Mouse (Mus musculus) MN1 (cell line): ENCODE data around the gene Ahnak.
"Not testable (repeated sequence)": the region's sequence is repeated elsewhere in the genome, so short reads cannot be mapped to it uniquely, and the experiment has no call there.

Experiments
- DNase-seq: peaks from one replicate; pipeline ENCODE4 v3.0.0-alpha.2; 2016; ENCODE audit warnings: low spot score

Ahnak gene

DNA sequence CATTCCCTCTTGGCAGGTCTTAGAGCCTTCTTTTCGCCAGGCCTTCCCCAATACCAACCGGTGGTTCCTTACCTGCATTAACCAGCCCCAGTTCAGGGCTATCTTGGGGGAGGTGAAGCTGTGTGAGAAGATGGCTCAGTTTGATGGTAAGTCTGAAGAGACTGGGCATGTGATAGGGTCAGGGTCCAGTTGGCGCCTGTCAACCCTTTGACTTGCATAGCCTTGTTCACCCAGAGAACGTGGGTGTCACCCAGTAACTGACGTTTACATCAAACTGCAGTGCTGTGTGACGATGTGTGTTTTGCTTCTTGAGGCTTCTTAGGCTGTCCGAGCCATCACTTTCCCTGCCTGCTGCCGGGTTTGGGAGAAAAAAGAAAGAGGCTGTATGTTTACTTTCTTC lies 16.6 kb upstream of the Ahnak start:
- DNase-seq, result not testable (repeated sequence)

DNA sequence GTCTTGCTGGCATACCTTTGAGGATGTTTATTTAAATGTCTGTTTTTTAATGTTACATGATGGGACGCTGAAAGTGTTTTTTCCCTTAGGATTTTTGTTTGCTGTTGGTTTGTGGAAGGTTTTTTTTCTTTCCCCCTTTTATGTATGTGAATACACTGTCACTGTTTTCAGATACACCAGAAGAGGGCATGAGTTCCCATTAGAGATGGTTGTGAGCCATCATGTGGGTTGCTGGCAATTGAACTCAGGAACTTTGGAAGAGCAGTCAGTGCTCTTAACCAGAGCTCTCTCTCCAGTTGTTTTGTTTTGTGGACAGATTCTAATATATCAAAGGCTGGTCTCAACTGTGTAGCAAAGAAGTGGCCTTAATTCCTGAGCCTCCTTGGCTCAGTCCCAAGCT lies 14.4 kb upstream of the Ahnak start:
- DNase-seq, result no peak

DNA sequence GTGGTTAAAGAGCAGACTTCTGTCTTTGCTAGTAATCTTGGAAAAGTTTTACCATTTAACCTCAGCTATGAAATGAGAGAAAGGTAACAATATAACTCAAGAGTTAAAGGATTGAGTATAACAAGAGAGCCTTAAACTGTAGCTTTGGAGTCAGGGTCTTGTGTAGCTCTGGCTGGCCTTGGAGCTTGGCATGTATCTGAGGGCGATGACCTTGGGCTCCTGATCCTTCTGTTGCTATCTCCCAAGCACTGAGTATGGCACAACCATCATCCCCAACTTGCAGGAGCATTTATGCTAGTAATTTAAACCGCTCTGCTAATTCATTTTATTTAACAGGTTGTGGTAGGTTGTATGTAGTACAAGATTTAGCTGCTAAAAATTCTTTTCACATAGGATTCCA lies 13.6 kb upstream of the Ahnak start:
- no peak for DNase-seq

DNA sequence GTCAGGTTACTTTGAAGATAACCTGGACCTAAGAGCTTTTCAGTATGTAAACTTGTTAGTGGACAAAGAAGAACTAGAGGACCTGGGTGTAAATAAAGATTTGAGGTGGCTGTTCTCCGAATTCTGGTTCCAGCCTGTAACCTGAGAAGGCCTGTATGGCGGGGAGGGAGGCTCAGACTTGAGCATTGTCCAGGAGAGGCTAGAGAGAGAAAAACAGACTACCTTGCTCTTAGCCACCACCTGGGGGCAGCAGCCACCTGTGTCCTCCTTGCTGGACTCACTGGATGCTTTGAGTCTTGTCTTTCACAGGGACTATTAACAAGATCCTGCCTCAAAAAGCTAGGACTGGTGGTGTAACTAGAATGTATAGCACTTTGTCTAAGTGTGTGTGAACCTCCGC lies 12.5 kb upstream of the Ahnak start:
- DNase-seq, result peak; percentile 78

DNA sequence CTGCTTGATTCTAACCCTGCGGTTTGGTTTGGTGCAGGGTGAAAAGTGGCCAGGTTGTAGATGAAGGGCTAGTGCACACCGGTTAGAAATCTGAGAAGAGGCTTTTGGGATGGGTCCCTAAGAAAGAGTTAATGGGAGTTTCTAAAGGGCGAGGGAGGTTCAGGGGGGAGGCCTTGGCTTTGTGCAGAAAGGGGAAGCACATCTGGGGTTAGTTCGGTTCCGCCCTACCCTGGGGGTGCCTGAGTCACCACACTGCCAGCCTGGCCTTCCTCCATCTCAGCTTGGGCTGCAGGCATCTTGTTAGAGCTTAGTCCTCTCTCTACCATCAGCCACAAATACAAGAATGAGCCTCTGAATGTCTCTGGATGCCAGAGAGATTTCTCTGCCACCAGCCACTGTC lies 8.3 kb upstream of the Ahnak start:
- no peak for DNase-seq

DNA sequence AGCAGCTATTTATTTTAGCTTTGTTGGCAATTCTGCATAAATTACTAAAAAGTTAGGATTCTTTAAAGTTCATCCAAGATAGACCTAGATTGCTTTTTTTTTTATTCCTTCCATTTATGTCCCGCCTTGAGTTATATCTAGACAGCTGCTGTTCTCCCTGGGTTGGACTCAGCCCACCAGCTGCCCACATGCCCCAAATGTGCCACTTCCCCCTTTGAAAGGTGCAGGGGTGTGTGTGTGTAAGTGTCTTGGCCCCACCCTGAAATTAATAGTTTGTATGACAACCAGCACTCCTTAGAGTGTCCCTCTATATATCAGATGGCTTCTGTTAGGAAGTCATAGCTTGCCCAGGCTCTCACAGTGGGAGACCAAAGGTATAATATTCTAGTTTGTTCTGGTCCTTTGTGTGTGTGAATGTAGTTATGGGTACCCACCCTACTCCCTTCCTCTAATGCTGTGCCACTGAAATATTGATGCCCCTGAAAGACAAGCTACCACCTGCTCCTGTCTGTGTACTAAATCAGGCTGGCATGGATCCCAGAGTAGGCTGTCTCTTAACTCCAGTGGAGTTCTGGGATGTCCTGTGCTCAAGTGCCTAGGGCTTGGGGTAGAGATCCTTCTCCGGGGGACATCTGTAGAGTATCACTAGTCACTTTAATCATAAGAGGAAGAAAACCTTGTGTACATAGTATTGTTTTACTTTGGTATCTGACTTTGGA lies 7.5 kb upstream of the Ahnak start:
- DNase-seq, result peak; percentile 59

DNA sequence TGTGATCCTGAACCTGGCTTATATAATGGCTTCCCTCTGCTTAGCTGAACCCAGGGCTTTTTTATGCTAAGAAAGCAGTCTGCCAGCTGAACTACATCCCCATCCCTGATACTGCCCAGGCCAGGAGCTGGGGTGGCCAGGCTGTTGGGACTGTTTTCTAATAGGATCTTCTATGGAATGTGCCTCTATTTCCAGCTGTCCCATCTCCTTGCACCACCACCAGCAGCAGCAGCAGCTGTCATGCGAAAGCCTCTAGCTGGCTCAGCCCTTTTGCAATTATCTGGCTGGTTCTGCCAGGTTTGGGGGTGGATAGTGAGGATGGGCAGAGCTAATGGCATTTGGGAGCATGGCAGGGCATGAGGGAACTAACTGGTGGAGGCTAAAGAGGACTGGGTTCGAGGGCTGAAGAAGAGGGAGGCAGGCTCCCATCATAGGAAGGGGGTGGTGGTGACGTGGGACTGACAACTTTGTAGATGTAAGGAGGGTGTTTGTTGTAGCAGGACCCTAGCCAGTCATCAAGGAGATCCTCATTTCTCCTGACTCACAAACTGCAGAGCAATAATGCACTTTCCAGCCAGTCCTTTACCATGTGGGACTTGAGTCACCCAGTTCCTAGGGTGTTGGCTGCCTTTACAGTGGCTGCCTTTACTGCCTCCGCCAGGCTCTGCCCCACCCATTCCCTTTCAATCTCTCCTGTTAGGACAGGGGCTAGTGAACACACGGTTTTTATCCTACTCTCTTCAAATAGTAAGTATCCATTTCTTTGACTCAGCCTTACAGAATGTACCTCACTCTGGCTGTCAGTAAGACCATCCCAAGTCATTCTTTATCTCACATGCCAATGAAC lies 6.6 kb upstream of the Ahnak start:
- DNase-seq, result peak; percentile 29

DNA sequence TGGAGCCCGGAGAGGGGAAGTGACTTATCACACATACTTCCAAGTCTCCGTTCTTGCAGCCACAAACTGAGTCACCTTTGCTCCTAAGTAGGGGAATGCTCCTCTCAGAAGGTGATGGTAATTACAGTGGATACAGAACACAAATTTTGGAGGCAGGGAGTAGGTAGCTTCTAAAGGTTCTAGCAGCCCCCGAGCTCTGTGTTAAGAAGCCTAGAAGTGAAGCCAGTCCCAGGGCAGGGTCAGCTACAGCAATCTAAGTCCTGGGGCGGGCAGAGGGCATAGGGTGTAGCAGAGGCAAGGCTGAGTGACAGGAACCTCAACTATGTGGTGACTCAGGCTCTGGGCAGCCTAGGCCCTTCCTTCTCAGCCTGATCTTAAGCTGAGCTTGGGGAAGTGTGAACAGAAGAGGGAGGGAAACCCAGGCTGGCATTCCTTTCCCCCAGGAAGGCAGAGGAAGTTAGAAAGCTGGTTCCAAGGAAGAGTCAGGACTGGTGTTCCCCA lies 5.9 kb upstream of the Ahnak start:
- no peak for DNase-seq

DNA sequence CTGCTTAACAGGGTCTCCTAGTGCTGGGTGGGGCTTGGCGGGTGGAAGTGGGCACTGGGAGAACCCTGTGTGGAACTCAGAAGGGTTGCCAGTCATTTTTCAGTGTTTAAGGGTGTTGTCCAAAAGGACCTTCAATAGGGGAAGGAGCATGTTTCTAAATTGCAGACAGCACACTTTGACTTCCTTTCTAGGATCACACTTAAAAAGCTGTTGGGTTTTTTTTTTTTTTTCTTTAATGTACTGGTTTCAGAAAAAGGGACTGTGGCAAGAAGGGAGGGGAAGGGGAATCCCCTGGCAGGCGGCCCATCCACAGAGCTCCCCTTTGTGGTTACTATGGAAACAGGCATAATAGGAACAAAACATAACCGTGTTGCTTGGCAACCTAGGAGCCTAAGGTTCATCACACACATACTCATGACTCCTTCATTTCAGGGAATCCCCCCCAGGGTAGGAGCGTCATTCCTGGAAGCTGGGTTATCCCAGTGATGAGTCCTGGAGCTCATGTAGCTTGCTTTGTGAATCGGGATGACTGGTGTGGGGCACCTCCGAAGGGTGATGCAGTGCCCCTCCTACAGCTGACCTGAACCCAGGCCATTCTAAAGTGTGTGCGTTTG lies 4.7 kb upstream of the Ahnak start:
- DNase-seq, result peak; percentile 79

DNA sequence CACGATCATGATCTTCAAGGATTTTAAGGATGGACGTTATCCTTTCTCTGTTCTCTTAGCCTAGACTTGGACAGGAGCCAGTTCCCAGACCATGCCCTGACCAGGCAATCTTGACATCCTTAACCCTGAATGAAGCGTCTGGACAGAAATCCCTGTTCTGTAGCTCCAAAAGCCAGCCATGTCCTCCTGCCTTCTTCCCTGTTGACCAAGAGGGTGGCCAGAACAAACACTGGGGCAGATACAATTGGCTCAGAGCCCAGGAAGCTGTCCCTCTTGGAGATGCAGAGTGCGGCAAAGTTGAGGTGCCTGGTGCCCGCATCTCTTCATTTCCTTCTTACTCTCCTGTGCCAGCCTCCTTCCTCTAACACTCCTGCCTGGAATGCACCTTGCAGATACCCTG lies 3.2 kb upstream of the Ahnak start:
- peak; percentile 32 for DNase-seq

DNA sequence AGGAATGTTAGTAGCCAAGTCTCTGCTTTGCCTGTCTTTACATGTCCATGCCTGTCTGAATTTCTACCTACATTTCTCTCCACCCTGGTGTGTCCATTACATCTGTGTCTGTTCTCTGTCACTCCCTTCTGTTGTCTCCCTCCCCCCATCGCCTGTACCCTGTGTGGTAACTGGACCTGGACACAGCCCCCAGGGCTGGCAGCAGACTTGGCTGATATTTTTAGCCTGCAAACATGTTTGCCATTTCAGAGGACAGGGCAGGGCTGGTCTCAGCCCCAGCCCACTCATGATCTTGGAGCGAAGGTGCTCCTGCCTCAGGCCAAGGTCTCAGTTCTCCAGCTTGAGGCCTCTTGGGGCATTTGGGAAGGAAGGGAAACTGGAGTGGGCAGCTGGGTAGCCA lies 1.3 kb upstream of the Ahnak start:
- DNase-seq, result peak; percentile 24

DNA sequence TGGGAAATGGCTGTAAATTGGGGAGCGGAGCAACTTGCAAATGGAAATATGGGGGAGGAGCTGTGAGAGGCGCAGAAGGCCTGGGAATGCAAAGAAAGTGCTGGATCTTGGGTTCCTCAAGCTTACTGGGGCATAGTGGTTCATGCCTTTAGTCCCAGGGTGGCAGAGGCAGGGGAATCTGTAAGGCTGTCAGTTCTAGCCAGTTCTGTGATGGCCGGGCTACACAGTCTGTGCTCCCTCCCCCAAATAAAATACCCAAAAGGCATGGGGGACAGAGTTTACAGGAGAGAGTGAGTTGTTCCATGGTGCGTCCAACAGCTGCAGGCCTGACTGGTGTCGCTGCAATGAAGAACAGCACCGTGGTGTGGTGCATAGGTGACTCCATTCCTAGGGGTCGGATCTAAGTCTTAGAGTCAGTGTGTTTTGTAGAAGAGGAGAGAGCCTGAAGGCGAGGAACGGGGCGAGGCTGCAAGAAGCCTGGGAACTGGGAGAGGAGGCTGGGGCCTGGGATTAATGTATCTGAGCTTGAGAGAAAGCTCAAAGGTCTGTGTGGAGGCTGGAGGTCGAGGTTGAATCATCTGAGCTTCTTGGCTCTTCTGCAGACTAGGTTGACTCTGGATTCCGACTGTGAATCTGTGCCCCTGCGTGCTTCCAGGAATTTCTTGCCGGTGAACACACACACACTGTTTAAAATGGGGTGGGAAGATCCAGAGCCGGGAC lies 578 bp upstream of the Ahnak start:
- no peak for DNase-seq

DNA sequence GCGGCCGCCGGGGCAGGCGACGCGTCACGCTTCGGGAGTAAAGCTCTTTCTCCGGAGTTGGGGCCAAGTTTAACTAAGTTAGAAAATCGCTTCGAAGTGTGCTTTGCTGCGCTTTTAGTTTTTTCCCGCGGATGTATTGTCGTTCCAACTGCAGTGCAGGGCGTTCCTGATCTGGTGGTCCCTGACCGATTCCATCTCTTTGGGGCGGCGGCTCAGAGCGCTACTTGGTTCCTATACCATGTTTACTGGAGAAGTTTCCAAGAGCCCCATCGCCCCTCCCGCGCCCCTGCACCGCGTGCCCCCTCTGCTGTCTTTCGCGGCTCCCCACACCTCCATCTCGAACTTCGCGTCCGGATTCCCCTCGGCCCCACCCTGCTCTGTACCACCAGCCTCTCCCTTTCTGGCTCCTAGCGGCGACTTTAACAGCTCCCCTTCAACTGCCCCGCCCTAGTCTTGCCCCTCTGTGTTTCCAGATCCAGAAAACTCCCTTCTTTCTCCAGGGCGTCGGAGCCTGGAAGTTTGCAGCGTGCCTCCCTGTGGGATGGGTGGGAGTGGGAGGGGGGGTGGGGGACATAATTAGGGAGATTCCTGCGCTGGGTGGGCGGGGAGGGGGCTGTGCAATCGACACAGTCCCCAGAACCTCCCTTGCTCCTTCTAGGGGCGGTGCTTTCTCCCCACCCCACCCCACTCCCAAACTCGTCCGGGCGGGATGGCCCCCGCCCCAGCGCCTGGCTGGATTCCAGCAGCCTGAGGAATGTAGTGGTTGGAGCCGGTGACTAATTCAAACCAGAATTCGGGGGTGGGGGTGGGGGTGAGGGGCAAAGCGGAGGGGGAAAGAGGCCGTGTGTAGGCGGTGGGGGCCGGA lies 715 bp downstream of the Ahnak start:
- DNase-seq, result peak; percentile 55

DNA sequence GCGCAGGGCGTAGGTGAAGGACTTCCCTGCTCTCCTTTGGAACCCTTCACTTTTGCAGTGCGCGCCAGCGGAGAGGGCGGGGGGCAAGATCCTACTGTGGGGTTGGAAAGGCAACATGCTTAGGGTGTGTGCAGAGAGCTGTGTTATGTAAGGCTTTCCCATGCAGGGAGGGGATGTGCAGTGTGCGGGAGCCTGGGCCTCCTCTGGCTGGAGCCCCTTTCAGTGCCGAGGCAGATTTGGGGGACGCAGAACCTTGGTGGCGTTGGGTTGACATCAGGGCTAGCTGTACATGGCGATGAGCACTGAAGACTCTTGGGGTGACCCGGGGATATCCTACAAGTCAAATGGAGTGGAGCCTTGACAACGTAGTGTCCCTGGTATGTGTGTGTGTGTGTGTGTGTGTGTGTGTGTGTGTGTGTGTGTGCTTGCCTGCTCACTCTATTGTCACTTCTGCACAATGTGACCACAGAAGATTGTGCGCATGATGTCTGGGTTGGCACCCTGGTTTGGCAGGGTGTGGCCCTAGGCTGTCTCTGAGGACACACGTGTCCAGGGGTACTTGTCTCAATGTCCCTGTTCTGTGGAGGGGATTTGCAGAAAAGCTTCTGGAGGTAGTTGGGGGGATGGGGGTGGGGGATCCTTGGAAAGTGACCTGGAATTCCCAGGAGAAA lies 1.5 kb downstream of the Ahnak start:
- DNase-seq, result peak; percentile 33

DNA sequence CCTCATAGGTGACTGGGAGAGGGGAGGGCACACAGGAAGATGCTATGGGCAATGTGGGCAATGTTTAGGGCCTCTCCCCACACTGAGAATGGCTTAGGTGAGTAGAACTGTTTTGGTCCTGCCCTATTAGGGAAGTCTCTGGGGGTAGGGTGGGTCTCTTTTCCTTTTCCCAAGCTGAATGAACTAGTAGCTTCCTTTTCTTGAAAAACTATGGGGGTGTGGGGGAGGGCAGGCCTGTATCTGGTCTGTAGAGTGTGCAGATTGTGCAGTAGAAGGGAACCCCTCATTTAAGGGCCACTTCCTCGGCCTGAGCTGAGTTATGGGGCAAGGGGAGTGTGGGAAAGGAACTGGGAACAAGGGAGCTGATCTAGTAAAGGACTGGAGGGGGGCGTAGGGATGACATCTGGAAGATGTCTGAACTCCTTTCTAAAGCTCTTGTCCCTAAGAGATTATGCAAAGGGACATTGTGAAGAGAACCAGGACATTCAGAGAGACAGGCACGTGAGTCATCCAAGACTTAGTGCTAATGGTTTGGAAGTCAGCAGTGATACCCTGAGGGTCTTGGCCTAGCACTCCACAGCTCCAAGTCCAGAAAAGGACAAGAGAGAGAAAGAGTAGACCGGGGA lies 2.3 kb downstream of the Ahnak start:
- DNase-seq, result no peak

DNA sequence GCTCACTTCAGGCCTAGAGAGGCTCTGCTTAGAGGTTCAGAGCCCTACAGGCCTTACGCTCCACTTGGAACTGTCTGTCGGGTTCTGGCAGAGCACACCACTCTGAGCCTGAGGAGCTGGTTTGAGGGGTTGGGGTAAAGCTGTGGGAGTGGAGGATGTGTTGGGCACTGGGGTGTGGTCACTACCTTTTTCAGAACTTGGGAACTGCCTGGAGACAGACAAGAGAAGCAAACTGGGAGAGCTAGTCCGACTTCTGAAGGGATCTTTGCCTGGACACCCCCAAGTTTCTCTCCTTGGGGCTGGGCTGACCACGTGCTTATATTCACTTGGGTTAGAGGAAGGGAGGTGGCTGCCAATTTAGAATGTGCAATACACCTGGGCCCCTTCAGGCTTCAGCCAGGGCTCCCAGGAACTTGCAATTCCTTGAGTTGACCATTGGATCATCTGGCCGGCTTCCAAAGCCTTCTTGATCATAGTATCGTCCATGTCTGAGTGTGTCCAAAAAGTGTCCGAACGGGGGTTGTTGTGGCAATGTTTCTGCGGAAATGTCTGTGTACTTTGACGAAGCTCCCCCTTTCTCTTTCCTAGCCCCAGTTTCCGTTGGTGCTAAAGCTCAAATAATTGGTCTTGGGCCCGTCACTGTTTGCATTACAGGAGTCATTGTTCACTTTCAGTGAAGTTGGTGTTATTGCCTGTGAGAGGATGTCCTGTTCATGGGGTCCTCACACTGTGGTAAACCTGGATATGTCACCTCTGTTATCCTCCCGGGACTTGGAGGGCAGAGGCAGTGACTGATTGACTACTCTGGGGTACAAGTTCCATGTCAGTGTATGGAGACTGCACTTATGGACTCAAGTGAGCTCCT lies 3.0 kb downstream of the Ahnak start:
- no peak for DNase-seq

DNA sequence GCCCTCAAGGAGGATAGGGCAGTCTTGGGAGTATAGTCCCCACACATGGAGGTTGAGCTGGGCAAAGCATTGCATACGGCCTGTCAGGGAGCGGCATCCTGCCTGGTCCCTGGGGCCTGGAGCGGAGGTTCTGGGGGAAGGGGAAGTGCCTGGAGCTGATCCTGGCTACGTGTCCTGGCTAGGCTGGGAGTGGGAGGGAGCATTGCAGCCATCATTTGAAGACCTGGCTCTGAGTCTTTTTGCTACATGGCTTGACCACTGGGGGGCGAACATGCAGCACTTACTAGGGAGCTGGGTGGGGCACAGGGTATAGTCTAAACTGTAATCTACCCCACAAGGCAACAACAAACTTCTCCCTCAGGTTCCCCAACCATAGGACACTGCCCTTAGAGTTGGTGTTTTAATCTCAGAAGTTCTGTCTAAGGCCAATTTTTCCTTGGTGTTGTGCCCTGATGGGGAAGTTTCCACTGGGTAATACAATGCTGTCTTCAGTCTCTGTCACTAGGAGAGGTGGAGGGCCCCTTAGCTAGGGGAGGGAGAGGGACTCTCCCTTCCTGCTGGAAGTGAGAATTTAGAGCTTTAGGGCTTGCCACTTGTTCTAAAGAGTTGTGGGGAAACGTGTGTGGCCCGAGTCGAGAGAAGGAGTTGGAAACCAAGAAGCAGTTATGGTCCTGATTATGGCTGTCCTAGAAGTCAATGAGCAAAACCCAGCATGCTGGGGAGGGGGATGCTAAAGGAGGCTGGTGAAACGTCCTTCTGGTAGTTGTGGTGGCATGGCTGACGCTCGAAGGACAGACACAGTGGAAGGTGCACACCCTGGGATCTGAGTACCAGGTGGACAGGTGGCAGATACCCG lies 3.9 kb downstream of the Ahnak start:
- DNase-seq, result peak; percentile 74

DNA sequence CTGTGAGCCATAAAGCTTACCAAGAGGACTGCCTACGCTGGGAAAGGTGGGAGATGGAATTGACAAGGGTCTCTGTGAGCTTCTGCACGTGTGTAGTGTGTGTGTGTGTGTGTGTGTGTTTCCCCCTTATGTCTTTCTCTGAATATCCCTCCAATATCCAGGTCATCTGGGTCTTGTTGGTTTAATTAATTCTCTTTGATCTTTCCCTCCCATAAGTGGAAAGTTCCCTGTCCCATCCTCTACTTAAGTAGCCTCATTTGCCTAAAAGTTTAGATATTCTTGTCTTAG lies 4.5 kb downstream of the Ahnak start:
- DNase-seq, result no peak
